Comparison of ENCODE assay signal across 10 mouse cellular contexts in genomic region chr15:100923476-100923875, GRCm38 (mm10). TPM values are rescaled to one million over a fixed set of nuclear protein-coding genes. Genes with fewer than 3 reads are reported as not detected.
A peak's percentile ranks its signal among the peaks of the same experiment; 100 is the strongest.
DNase-seq lines count a peak whose midpoint lies in the region; ATAC-seq and TF ChIP-seq lines count a peak whose summit lies in the region.
"Had no signal": no experiment of that assay in that cellular context is flagged by ENCODE, and none has a peak within 500 bp of the region (broad histone marks: within the 10 kb centered on the region; RNA-seq: fewer than 3 reads in every experiment).

No protein-coding gene starts in this region.

- no peak overlapping the region for H3K4me3 ChIP-seq in heart, embryonic 10.5 days
- H3K4me3 ChIP-seq in lung, postnatal 0 days (ENCODE audit: low read depth, low read length): no peak overlapping the region

- no peak overlapping the region; the same call in 1 of the 2 replicates for H3K4me2 ChIP-seq in lung, postnatal 0 days (replicated peaks; ENCODE audit: low read depth, low read length)

- no peaks in the 10 kb centered on the region for H3K36me3 ChIP-seq in heart, embryonic 10.5 days
- no peaks in the 10 kb centered on the region for H3K36me3 ChIP-seq in lung, postnatal 0 days (ENCODE audit: insufficient read depth, low read length)

- WGBS in heart, embryonic 10.5 days: 26% methylated on average over 19 of the region's 19 CpGs
- WGBS in lung, postnatal 0 days: 22% methylated on average over 19 of the region's 19 CpGs

- intact Hi-C loops in gastrocnemius, postnatal 36 days (cut with DNase I): no loop called here

- H3K9ac ChIP-seq in lung, postnatal 0 days (replicated peaks; ENCODE audit: low read depth): no peak overlapping the region

- TF ChIP-seq CTCF in lung, postnatal 0 days (IDR thresholded peaks at IDR 0.05): no peak

- DNase-seq in heart, adult 18-20 months: peak; percentile 25 to 42
- DNase-seq in heart, embryonic 10.5 days (ENCODE audit: low spot score): no peak
- DNase-seq in cerebellum, postnatal 36 days: peak; percentile 70 to 77
- peak; percentile 21 to 27 for DNase-seq in gastrocnemius, postnatal 36 days
- peak; percentile 41 for DNase-seq in kidney, postnatal 14 days
- DNase-seq in lung, postnatal 0 days (ENCODE audit: low spot score): peak; percentile 27
- peak; percentile 90 to 93 for DNase-seq in right cerebral cortex, postnatal 10 days (ENCODE audit: low spot score in 2 of 2)
- DNase-seq in spleen, postnatal 36 days (ENCODE audit: low spot score in 2 of 2): no peak

- peaks cover 12% of the 10 kb centered on the region for H3K4me1 ChIP-seq in heart, embryonic 10.5 days
- H3K4me1 ChIP-seq in lung, postnatal 0 days (ENCODE audit: insufficient read depth, low read depth, low read length): no peaks in the 10 kb centered on the region

- peaks cover 24% of the 10 kb centered on the region for H3K27me3 ChIP-seq in heart, embryonic 10.5 days (ENCODE audit: insufficient read depth, poor library complexity, severe bottlenecking)
- no peaks in the 10 kb centered on the region for H3K27me3 ChIP-seq in lung, postnatal 0 days (replicated peaks; ENCODE audit: insufficient read depth, low read length)

- H3K27ac ChIP-seq in heart, embryonic 10.5 days: no peak overlapping the region
- no peak overlapping the region for H3K27ac ChIP-seq in lung, postnatal 0 days (ENCODE audit: low read length)

- no peak for TF ChIP-seq EP300 in lung, postnatal 0 days (IDR thresholded peaks at IDR 0.05)

- H3K9me3 ChIP-seq in heart, embryonic 10.5 days: no peaks in the 10 kb centered on the region
- H3K9me3 ChIP-seq in lung, postnatal 0 days (ENCODE audit: low read length): no peaks in the 10 kb centered on the region

- ATAC-seq in lung, postnatal 0 days: peak; percentile 43

RNA-seq across cellular contexts. Expression of gene Scn8a, which starts 53.8 kb away (rescaled TPM):
- total RNA-seq in heart, adult 18-20 months (2021): not detected
- 0.70 and 2.0 TPM in 2 replicates for polyA plus RNA-seq in heart, embryonic 10.5 days (2016; fragmentation: Nextera tagmentation; extraction: Ambion mirVana)
- under 1 TPM in 1 of 2 experiments, not detected in 1; 0.43 TPM for total RNA-seq in gastrocnemius, postnatal 36 days (2021)
- 1.2 and 1.5 TPM in 2 replicates for polyA plus RNA-seq in lung, postnatal 0 days (2015; fragmentation: Nextera tagmentation; extraction: Ambion mirVana)
- total RNA-seq: common myeloid progenitor, adult 5-6 weeks had no signal
- polyA plus RNA-seq: C2C12 had no signal

Comparison
In these comparisons a context has a peak if more than half of its experiments do, and no peak if none do; other contexts are left out.
1. DNase-seq: peak in heart, adult 18-20 months (2 of 2), cerebellum, postnatal 36 days (2 of 2), gastrocnemius, postnatal 36 days (2 of 2), kidney, postnatal 14 days (single experiment), lung, postnatal 0 days (single experiment) and right cerebral cortex, postnatal 10 days (2 of 2); none in heart, embryonic 10.5 days (single experiment) and spleen, postnatal 36 days (0 of 2).